Mouse (Mus musculus): ENCODE results near the gene Phtf1. TPM values are rescaled to one million over a fixed set of nuclear protein-coding genes. Genes with fewer than 3 reads are reported as not detected.

Gene Phtf1
- polyA plus RNA-seq, 1 experiment, result 15.6 TPM

GRCm38 (mm10) chr3:103984556-103984955 is 16.6 kb downstream of the Phtf1 start:
- Histone ChIP-seq H3K4me1 (ENCODE audit: control insufficient read depth, insufficient read depth, low read length) (peaks cover 5% of the 10 kb centered on the region), H3K27ac (ENCODE audit: insufficient read depth, low read depth, low read length) (no peak overlapping the region), H3K4me3 (ENCODE audit: insufficient read depth, low read length) (no peak overlapping the region)
- no peak for TF ChIP-seq POLR2A (IDR thresholded peaks at IDR 0.05; ENCODE audit: borderline replicate concordance, low read depth, low read length)
- no peak for TF ChIP-seq CTCF (IDR thresholded peaks at IDR 0.05; ENCODE audit: low read depth, low read length)

DNA sequence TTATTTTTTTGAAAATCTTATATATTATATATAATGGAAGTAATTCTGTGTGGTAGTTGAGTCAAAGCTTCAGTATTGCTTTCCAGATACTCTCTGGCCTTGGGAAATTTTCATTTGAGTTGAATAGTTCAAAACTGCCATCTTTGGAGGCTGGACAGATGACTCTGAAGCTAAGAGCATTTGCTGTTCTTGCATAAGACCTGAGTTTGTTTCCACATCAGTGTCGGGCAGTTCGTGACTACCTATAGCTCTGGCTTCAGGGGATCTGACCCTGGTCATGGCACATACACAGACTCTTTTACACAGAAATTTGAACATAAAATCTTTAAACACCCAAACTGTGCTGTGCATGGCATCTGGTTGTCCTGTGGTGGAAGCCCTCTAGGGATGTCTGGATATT is 17.3 kb downstream of the Phtf1 start:
- no peak overlapping the region for H3K27ac ChIP-seq (ENCODE audit: insufficient read depth, low read depth, low read length)
- H3K4me1 ChIP-seq (ENCODE audit: control insufficient read depth, insufficient read depth, low read length), result peaks cover 5% of the 10 kb centered on the region
- H3K4me3 ChIP-seq (ENCODE audit: insufficient read depth, low read length), result no peak overlapping the region
- TF ChIP-seq CTCF (IDR thresholded peaks at IDR 0.05; ENCODE audit: low read depth, low read length) (no peak), POLR2A (IDR thresholded peaks at IDR 0.05; ENCODE audit: borderline replicate concordance, low read depth, low read length) (no peak)

- H3K27ac ChIP-seq (ENCODE audit: insufficient read depth, low read depth, low read length), result no peak overlapping the region
- H3K4me3 ChIP-seq (ENCODE audit: insufficient read depth, low read length), result no peak overlapping the region
- H3K4me1 ChIP-seq (ENCODE audit: control insufficient read depth, insufficient read depth, low read length), result peaks cover 5% of the 10 kb centered on the region
- no peak for TF ChIP-seq CTCF (IDR thresholded peaks at IDR 0.05; ENCODE audit: low read depth, low read length)
- no peak for TF ChIP-seq POLR2A (IDR thresholded peaks at IDR 0.05; ENCODE audit: borderline replicate concordance, low read depth, low read length)
These were observed 20.0 kb downstream of the Phtf1 start for GRCm38 (mm10) chr3:103987831-103988432.

DNA sequence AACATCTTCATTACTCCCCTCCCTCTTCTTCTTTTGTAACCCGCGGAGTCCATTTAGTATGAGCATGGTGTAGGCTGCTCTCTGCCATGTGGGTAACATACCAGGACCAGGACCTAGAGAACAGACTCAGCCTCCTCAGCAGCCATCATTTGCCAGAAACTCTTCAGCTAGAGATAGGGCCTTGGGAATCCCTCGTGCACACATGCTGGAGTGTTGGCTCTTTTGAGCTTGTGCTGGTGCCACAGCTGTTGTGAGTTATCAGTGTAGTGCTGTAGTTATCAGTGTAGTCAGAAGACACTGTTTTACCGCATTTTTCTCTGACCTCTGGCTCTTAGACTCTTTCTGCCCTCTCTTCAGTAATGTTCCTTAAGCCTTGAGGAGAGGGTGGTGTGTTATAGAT is 21.4 kb downstream of the Phtf1 start:
- H3K4me3 ChIP-seq (ENCODE audit: insufficient read depth, low read length), result no peak overlapping the region
- H3K27ac ChIP-seq (ENCODE audit: insufficient read depth, low read depth, low read length), result no peak overlapping the region
- TF ChIP-seq CTCF (IDR thresholded peaks at IDR 0.05; ENCODE audit: low read depth, low read length) (no peak), POLR2A (IDR thresholded peaks at IDR 0.05; ENCODE audit: borderline replicate concordance, low read depth, low read length) (no peak)
- H3K4me1 ChIP-seq (ENCODE audit: control insufficient read depth, insufficient read depth, low read length), result peaks cover 2% of the 10 kb centered on the region

- TF ChIP-seq POLR2A (IDR thresholded peaks at IDR 0.05; ENCODE audit: borderline replicate concordance, low read depth, low read length) (no peak), CTCF (IDR thresholded peaks at IDR 0.05; ENCODE audit: low read depth, low read length) (no peak)
- Histone ChIP-seq H3K27ac (ENCODE audit: insufficient read depth, low read depth, low read length) (no peak overlapping the region), H3K4me1 (ENCODE audit: control insufficient read depth, insufficient read depth, low read length) (no peaks in the 10 kb centered on the region), H3K4me3 (ENCODE audit: insufficient read depth, low read length) (no peak overlapping the region)
These were observed 23.4 kb downstream of the Phtf1 start for GRCm38 (mm10) chr3:103991271-103991670.

- TF ChIP-seq POLR2A (IDR thresholded peaks at IDR 0.05; ENCODE audit: borderline replicate concordance, low read depth, low read length), result no peak
- TF ChIP-seq CTCF (IDR thresholded peaks at IDR 0.05; ENCODE audit: low read depth, low read length), result no peak
- Histone ChIP-seq H3K4me1 (ENCODE audit: control insufficient read depth, insufficient read depth, low read length) (no peaks in the 10 kb centered on the region), H3K27ac (ENCODE audit: insufficient read depth, low read depth, low read length) (no peak overlapping the region), H3K4me3 (ENCODE audit: insufficient read depth, low read length) (no peak overlapping the region)
These were observed 30.8 kb downstream of the Phtf1 start for GRCm38 (mm10) chr3:103998724-103999123.

GRCm38 (mm10) chr3:104006896-104007466 is 39.1 kb downstream of the Phtf1 start:
- H3K4me3 ChIP-seq (ENCODE audit: insufficient read depth, low read length), result no peak overlapping the region
- H3K27ac ChIP-seq (ENCODE audit: insufficient read depth, low read depth, low read length), result no peak overlapping the region
- TF ChIP-seq CTCF (IDR thresholded peaks at IDR 0.05; ENCODE audit: low read depth, low read length) (no peak), POLR2A (IDR thresholded peaks at IDR 0.05; ENCODE audit: borderline replicate concordance, low read depth, low read length) (no peak)
- H3K4me1 ChIP-seq (ENCODE audit: control insufficient read depth, insufficient read depth, low read length), result peaks cover 2% of the 10 kb centered on the region; the same call in 1 of the 2 replicates

- TF ChIP-seq POLR2A (IDR thresholded peaks at IDR 0.05; ENCODE audit: borderline replicate concordance, low read depth, low read length), result no peak
- no peak for TF ChIP-seq CTCF (IDR thresholded peaks at IDR 0.05; ENCODE audit: low read depth, low read length)
- H3K4me1 ChIP-seq (ENCODE audit: control insufficient read depth, insufficient read depth, low read length), result peaks cover 6% of the 10 kb centered on the region
- no peak overlapping the region for H3K4me3 ChIP-seq (ENCODE audit: insufficient read depth, low read length)
- no peak overlapping the region for H3K27ac ChIP-seq (ENCODE audit: insufficient read depth, low read depth, low read length)
These were observed 39.6 kb downstream of the Phtf1 start for GRCm38 (mm10) chr3:104007479-104007878.

DNA sequence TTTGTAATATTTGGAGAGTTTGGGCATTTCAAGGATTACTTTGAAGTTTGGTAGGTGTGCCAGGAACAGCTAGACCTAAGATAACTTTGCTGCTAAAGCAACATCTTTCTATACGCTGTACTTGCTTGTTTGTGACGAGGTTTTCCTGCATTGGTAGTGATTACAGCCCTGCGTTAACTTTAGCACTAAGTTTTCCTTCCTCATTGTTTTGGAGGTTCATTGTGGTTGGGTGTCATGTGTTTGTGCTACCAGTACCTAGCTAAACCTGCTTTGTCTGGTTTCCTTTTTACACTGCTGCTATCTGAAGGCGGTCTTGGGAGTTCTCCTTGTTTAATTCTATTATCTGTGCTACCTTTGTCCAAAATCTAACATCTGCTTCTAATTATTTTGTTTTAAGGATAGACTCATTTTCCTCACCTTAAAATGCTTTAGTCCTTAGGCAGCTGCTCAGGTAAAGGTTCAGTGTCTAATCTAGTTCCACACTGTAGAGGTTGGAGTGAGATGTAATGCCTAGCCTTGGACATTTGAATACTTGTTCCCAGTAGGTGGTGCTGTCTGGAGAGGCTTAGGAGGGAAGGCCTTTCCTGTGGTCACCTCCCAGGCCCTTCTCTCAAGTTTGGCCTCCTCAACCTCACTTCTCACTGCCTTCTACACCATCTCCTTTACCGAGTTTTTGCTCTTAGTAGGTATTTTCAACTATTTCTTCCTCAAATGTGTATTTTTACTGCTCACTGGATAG is 42.2 kb downstream of the Phtf1 start:
- TF ChIP-seq POLR2A (IDR thresholded peaks at IDR 0.05; ENCODE audit: borderline replicate concordance, low read depth, low read length) (no peak), CTCF (IDR thresholded peaks at IDR 0.05; ENCODE audit: low read depth, low read length) (no peak)
- peaks cover 7% of the 10 kb centered on the region for H3K4me1 ChIP-seq (ENCODE audit: control insufficient read depth, insufficient read depth, low read length)
- H3K4me3 ChIP-seq (ENCODE audit: insufficient read depth, low read length), result no peak overlapping the region
- H3K27ac ChIP-seq (ENCODE audit: insufficient read depth, low read depth, low read length), result no peak overlapping the region

- Histone ChIP-seq H3K4me3 (ENCODE audit: insufficient read depth, low read length) (no peak overlapping the region), H3K27ac (ENCODE audit: insufficient read depth, low read depth, low read length) (no peak overlapping the region), H3K4me1 (ENCODE audit: control insufficient read depth, insufficient read depth, low read length) (peaks cover 7% of the 10 kb centered on the region)
- TF ChIP-seq POLR2A (IDR thresholded peaks at IDR 0.05; ENCODE audit: borderline replicate concordance, low read depth, low read length), result no peak
- TF ChIP-seq CTCF (IDR thresholded peaks at IDR 0.05; ENCODE audit: low read depth, low read length), result no peak
These were observed 44.1 kb downstream of the Phtf1 start for GRCm38 (mm10) chr3:104011972-104012371.

Data from bone marrow macrophage, adult 2 months (primary cell).